Mouse (Mus musculus): ENCODE measurements at regions not wholly inside any gene's neighbourhood (a gene's known extent, or its start where the extent isn't known, plus 50 kb on each side); places are given as distances from the start of the nearest gene placed in this dataset.

- Histone ChIP-seq H3K27ac (ENCODE audit: low read depth) (no peak overlapping the region), H3K4me3 (ENCODE audit: low read depth, low read length) (no peak overlapping the region), H3K9ac (no peak overlapping the region), H3K4me2 (no peak overlapping the region), H3K4me1 (ENCODE audit: insufficient read depth) (peaks cover 4% of the 10 kb centered on the region; the same call in 1 of the 2 replicates), H3K36me3 (ENCODE audit: insufficient read depth) (no peaks in the 10 kb centered on the region), H3K27me3 (ENCODE audit: insufficient read depth, low read length) (no peaks in the 10 kb centered on the region), H3K9me3 (ENCODE audit: low read depth, low read length) (no peaks in the 10 kb centered on the region)
- ATAC-seq (ENCODE audit: insufficient read depth) (no peak), DNase-seq (no peak)
- TF ChIP-seq CTCF (IDR thresholded peaks at IDR 0.05; ENCODE audit: low read depth): no peak
- 58% methylated on average over 9 of the region's 9 CpGs for WGBS
These were observed 107.5 kb upstream of the Smim23 start for GRCm38 (mm10) chr11:32931928-32932327.

GRCm38 (mm10) chr11:32931018-32931417 is 106.6 kb upstream of the Smim23 start:
- Histone ChIP-seq H3K4me3 (ENCODE audit: low read depth, low read length) (no peak overlapping the region), H3K9me3 (ENCODE audit: low read depth, low read length) (no peaks in the 10 kb centered on the region), H3K4me2 (peak overlapping the region; percentile 32; the same call in 1 of the 2 replicates), H3K9ac (no peak overlapping the region), H3K4me1 (ENCODE audit: insufficient read depth) (peaks cover 7% of the 10 kb centered on the region; the same call in 1 of the 2 replicates), H3K27me3 (ENCODE audit: insufficient read depth, low read length) (no peaks in the 10 kb centered on the region), H3K36me3 (ENCODE audit: insufficient read depth) (no peaks in the 10 kb centered on the region), H3K27ac (ENCODE audit: low read depth) (no peak overlapping the region)
- TF ChIP-seq CTCF (IDR thresholded peaks at IDR 0.05; ENCODE audit: low read depth): no peak
- 6% methylated on average over 12 of the region's 14 CpGs for WGBS
- DNase-seq: no peak
- ATAC-seq (ENCODE audit: insufficient read depth): peak; percentile 22; the same call in 1 of the 2 replicates

GRCm38 (mm10) chr11:32928837-32929236 is 104.4 kb upstream of the Smim23 start:
- H3K4me3 ChIP-seq (ENCODE audit: low read depth, low read length): no peak overlapping the region
- H3K9ac ChIP-seq: no peak overlapping the region
- no peak overlapping the region for H3K4me2 ChIP-seq
- no peaks in the 10 kb centered on the region for H3K36me3 ChIP-seq (ENCODE audit: insufficient read depth)
- DNase-seq (peak; percentile 53), ATAC-seq (ENCODE audit: insufficient read depth) (no peak)
- WGBS: 22% methylated on average over 2 of the region's 2 CpGs
- no peaks in the 10 kb centered on the region for H3K27me3 ChIP-seq (ENCODE audit: insufficient read depth, low read length)
- H3K27ac ChIP-seq (ENCODE audit: low read depth): peak overlapping the region; percentile 25; the same call in 1 of the 2 replicates
- TF ChIP-seq CTCF (IDR thresholded peaks at IDR 0.05; ENCODE audit: low read depth): no peak
- peaks cover 13% of the 10 kb centered on the region; the same call in 1 of the 2 replicates for H3K4me1 ChIP-seq (ENCODE audit: insufficient read depth)
- no peaks in the 10 kb centered on the region for H3K9me3 ChIP-seq (ENCODE audit: low read depth, low read length)

- TF ChIP-seq CTCF (IDR thresholded peaks at IDR 0.05; ENCODE audit: low read depth): no peak
- H3K9me3 ChIP-seq (ENCODE audit: low read depth, low read length): no peaks in the 10 kb centered on the region
- DNase-seq (peak; percentile 74), ATAC-seq (ENCODE audit: insufficient read depth) (peak; percentile 89)
- no peaks in the 10 kb centered on the region for H3K27me3 ChIP-seq (ENCODE audit: insufficient read depth, low read length)
- peaks cover 13% of the 10 kb centered on the region; the same call in 1 of the 2 replicates for H3K4me1 ChIP-seq (ENCODE audit: insufficient read depth)
- peak overlapping the region; percentile 23 for H3K4me3 ChIP-seq (ENCODE audit: low read depth, low read length)
- peak overlapping the region; percentile 65 for H3K4me2 ChIP-seq
- H3K27ac ChIP-seq (ENCODE audit: low read depth): peak overlapping the region; percentile 73; the same call in 1 of the 2 replicates
- H3K9ac ChIP-seq: peak overlapping the region; percentile 32; the same call in 1 of the 2 replicates
- 2% methylated on average over 33 of the region's 33 CpGs for WGBS
- no peaks in the 10 kb centered on the region for H3K36me3 ChIP-seq (ENCODE audit: insufficient read depth)
These were observed 101.2 kb upstream of the Smim23 start for GRCm38 (mm10) chr11:32925421-32926271.

- Histone ChIP-seq H3K27me3 (ENCODE audit: insufficient read depth, low read length) (no peaks in the 10 kb centered on the region), H3K4me2 (peak overlapping the region; percentile 65; the same call in 1 of the 2 replicates), H3K27ac (ENCODE audit: low read depth) (no peak overlapping the region), H3K4me1 (ENCODE audit: insufficient read depth) (peaks cover 13% of the 10 kb centered on the region; the same call in 1 of the 2 replicates), H3K4me3 (ENCODE audit: low read depth, low read length) (no peak overlapping the region), H3K36me3 (ENCODE audit: insufficient read depth) (no peaks in the 10 kb centered on the region), H3K9ac (no peak overlapping the region), H3K9me3 (ENCODE audit: low read depth, low read length) (no peaks in the 10 kb centered on the region)
- DNase-seq (no peak), ATAC-seq (ENCODE audit: insufficient read depth) (no peak; the same call in 1 of the 2 replicates)
- WGBS: 61% methylated on average over 7 of the region's 7 CpGs
- no peak for TF ChIP-seq CTCF (IDR thresholded peaks at IDR 0.05; ENCODE audit: low read depth)
These were observed 100.5 kb upstream of the Smim23 start for GRCm38 (mm10) chr11:32924932-32925331.

- WGBS: 75% methylated on average over 3 of the region's 3 CpGs
- H3K9ac ChIP-seq: no peak overlapping the region
- no peak for TF ChIP-seq CTCF (IDR thresholded peaks at IDR 0.05; ENCODE audit: low read depth)
- no peak overlapping the region for H3K4me2 ChIP-seq
- ATAC-seq (ENCODE audit: insufficient read depth): no peak
- no peaks in the 10 kb centered on the region for H3K36me3 ChIP-seq (ENCODE audit: insufficient read depth)
- H3K4me3 ChIP-seq (ENCODE audit: low read depth, low read length): no peak overlapping the region
- H3K4me1 ChIP-seq (ENCODE audit: insufficient read depth): peaks cover 4% of the 10 kb centered on the region
- no peak for DNase-seq
- H3K27me3 ChIP-seq (ENCODE audit: insufficient read depth, low read length): no peaks in the 10 kb centered on the region
- no peak overlapping the region for H3K27ac ChIP-seq (ENCODE audit: low read depth)
- H3K9me3 ChIP-seq (ENCODE audit: low read depth, low read length): no peaks in the 10 kb centered on the region
These were observed 88.7 kb upstream of the Smim23 start for GRCm38 (mm10) chr11:32913071-32913470.

- H3K27me3 ChIP-seq (ENCODE audit: insufficient read depth, low read length): no peaks in the 10 kb centered on the region
- no peak overlapping the region for H3K9ac ChIP-seq
- DNase-seq: no peak
- H3K4me2 ChIP-seq: no peak overlapping the region
- no peaks in the 10 kb centered on the region for H3K36me3 ChIP-seq (ENCODE audit: insufficient read depth)
- H3K4me1 ChIP-seq (ENCODE audit: insufficient read depth): peaks cover 15% of the 10 kb centered on the region
- no peaks in the 10 kb centered on the region for H3K9me3 ChIP-seq (ENCODE audit: low read depth, low read length)
- no peak for TF ChIP-seq CTCF (IDR thresholded peaks at IDR 0.05; ENCODE audit: low read depth)
- no peak overlapping the region for H3K27ac ChIP-seq (ENCODE audit: low read depth)
- 77% methylated on average over 4 of the region's 4 CpGs for WGBS
- ATAC-seq (ENCODE audit: insufficient read depth): no peak
- H3K4me3 ChIP-seq (ENCODE audit: low read depth, low read length): no peak overlapping the region
These were observed 87.4 kb upstream of the Smim23 start for GRCm38 (mm10) chr11:32911791-32912190.
